Mouse (Mus musculus): ENCODE results near the gene Exoc3l2.

GRCm38 (mm10) chr7:19420121-19420520 is 43.0 kb upstream of the Exoc3l2 start:
- no peak for TF ChIP-seq CTCF (IDR thresholded peaks at IDR 0.05; ENCODE audit: borderline replicate concordance, insufficient read depth, low read length)
- no peak for TF ChIP-seq POLR2A (IDR thresholded peaks at IDR 0.05; ENCODE audit: low read depth, low read length)
